Mouse (Mus musculus): ENCODE measurements at regions not wholly inside any gene's neighbourhood (a gene's known extent, or its start where the extent isn't known, plus 50 kb on each side); places are given as distances from the start of the nearest gene placed in this dataset.

DNA sequence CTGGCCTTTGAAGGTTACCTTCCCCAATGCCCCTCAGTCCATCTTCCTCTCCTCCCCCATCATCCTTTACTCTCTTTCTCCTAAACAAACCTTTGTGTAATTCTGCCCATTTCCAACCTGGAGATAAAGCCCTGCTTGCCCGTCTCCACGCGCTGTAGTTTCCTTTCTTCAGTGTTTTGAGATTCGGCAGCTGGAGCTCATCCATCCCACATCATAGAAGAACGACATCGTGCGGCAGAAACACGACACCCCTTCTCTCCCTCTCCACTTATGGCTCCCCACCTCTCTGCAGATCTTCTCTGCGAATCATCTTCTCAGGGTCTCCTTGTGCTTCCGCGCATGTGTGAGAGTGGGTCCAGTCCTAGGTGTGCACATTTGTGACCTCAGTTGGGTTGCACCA is 77.4 kb upstream of the Nfe2l3 start:
- Histone ChIP-seq H3K4me1 (ENCODE audit: insufficient read depth, low read length) (0 out of 2 replicates have a peak, but pooled peaks cover 4% of the 10 kb centered on the region), H3K9me3 (ENCODE audit: low read length) (no peaks in the 10 kb centered on the region), H3K27me3 (ENCODE audit: insufficient read depth, low read length) (no peaks in the 10 kb centered on the region), H3K4me3 (ENCODE audit: low read length) (no peak overlapping the region), H3K27ac (ENCODE audit: low read length) (no peak overlapping the region), H3K4me2 (replicated peaks; ENCODE audit: low read depth, low read length) (no peak overlapping the region), H3K36me3 (ENCODE audit: insufficient read depth, low read length) (no peaks in the 10 kb centered on the region), H3K9ac (replicated peaks; ENCODE audit: low read length) (no peak overlapping the region)
- WGBS: 54% methylated on average over 11 of the region's 11 CpGs
- no peak for ATAC-seq (ENCODE audit: low FRiP score, low TSS enrichment)

- no peak for ATAC-seq (ENCODE audit: low FRiP score, low TSS enrichment)
- no peak overlapping the region for H3K4me3 ChIP-seq (ENCODE audit: low read length)
- H3K4me2 ChIP-seq (replicated peaks; ENCODE audit: low read depth, low read length): no peak overlapping the region
- peaks cover 11% of the 10 kb centered on the region; the same call in 1 of the 2 replicates for H3K4me1 ChIP-seq (ENCODE audit: insufficient read depth, low read length)
- no peaks in the 10 kb centered on the region for H3K27me3 ChIP-seq (ENCODE audit: insufficient read depth, low read length)
- WGBS: 77% methylated on average over 12 of the region's 12 CpGs
- H3K27ac ChIP-seq (ENCODE audit: low read length): no peak overlapping the region
- H3K9me3 ChIP-seq (ENCODE audit: low read length): no peaks in the 10 kb centered on the region
- H3K36me3 ChIP-seq (ENCODE audit: insufficient read depth, low read length): no peaks in the 10 kb centered on the region
- no peak overlapping the region for H3K9ac ChIP-seq (replicated peaks; ENCODE audit: low read length)
Observed at GRCm38 (mm10) chr6:51361611-51362180, 70.8 kb upstream of the Nfe2l3 start.

DNA sequence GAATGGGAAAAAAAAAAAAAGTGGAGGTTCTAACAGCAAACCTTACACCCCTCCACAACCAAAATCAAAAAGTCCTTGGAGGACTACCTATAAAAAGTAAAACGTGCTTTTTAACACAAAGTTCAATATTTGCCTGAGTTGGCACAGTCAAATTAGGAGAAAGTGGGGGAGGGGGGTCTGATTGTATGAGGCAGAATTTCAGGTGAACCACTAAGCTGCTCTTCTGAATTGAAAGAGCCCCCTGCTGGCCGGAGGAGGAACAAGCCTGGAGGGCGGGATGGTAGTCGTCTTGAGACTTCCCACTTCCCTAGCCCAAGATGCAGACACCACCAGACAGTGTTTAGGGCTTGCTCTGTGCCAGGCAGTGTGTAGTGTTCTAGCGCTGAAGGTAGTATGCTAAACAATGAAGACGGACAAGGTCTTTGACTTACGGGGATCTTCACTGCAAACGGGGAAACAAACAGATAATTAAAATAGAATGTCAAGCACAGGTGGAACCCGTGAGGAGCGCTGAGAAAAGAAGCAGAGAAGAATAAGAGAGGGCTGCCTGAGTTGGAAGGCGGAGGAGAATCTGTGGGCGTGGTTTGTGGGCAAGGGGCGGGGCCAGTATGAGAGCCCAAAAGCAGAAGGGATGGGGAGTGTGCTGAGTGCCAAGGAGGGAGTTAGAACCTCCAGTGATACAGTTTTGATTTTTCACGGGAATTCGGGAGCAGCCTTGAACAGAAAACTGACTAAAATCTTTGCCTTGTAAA is 69.8 kb upstream of the Nfe2l3 start:
- H3K4me2 ChIP-seq (replicated peaks; ENCODE audit: low read depth, low read length): peak overlapping the region; percentile 47
- H3K4me1 ChIP-seq (ENCODE audit: insufficient read depth, low read length): peaks cover 11% of the 10 kb centered on the region; the same call in 1 of the 2 replicates
- H3K9me3 ChIP-seq (ENCODE audit: low read length): no peaks in the 10 kb centered on the region
- 4% methylated on average over 15 of the region's 15 CpGs for WGBS
- peak overlapping the region; percentile 24 for H3K4me3 ChIP-seq (ENCODE audit: low read length)
- ATAC-seq (ENCODE audit: low FRiP score, low TSS enrichment): peak; percentile 86
- H3K36me3 ChIP-seq (ENCODE audit: insufficient read depth, low read length): no peaks in the 10 kb centered on the region
- no peak overlapping the region; the same call in 1 of the 2 replicates for H3K27ac ChIP-seq (ENCODE audit: low read length)
- H3K9ac ChIP-seq (replicated peaks; ENCODE audit: low read length): no peak overlapping the region
- no peaks in the 10 kb centered on the region for H3K27me3 ChIP-seq (ENCODE audit: insufficient read depth, low read length)

GRCm38 (mm10) chr6:51364776-51365175 is 67.7 kb upstream of the Nfe2l3 start:
- Histone ChIP-seq H3K4me2 (replicated peaks; ENCODE audit: low read depth, low read length) (no peak overlapping the region), H3K9me3 (ENCODE audit: low read length) (no peaks in the 10 kb centered on the region), H3K4me3 (ENCODE audit: low read length) (no peak overlapping the region), H3K27me3 (ENCODE audit: insufficient read depth, low read length) (no peaks in the 10 kb centered on the region), H3K4me1 (ENCODE audit: insufficient read depth, low read length) (peaks cover 6% of the 10 kb centered on the region; the same call in 1 of the 2 replicates), H3K27ac (ENCODE audit: low read length) (no peak overlapping the region), H3K36me3 (ENCODE audit: insufficient read depth, low read length) (no peaks in the 10 kb centered on the region), H3K9ac (replicated peaks; ENCODE audit: low read length) (no peak overlapping the region)
- WGBS: 49% methylated on average over 6 of the region's 6 CpGs
- no peak for ATAC-seq (ENCODE audit: low FRiP score, low TSS enrichment)

DNA sequence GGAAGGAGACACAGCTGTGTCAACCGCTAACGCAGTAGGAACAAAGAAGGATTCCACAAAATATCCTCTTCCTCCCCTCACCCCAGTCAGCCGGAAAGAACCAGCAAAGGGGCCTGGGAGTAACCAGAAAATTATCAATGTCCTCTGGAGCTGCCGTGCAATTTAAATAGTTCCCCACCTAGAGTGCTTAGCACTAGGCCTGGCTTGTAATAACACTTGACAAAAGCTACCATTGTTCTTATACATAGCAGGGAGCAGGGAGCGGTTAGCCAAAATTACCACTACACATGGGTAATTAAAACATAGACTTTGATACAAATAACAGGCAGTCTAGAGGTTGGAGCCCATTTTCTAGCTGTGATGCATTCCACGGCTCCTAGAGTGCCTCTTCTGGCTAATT is 62.7 kb upstream of the Nfe2l3 start:
- H3K9me3 ChIP-seq (ENCODE audit: low read length): no peaks in the 10 kb centered on the region
- no peak overlapping the region for H3K4me3 ChIP-seq (ENCODE audit: low read length)
- no peaks in the 10 kb centered on the region for H3K36me3 ChIP-seq (ENCODE audit: insufficient read depth, low read length)
- no peaks in the 10 kb centered on the region for H3K27me3 ChIP-seq (ENCODE audit: insufficient read depth, low read length)
- H3K9ac ChIP-seq (replicated peaks; ENCODE audit: low read length): no peak overlapping the region
- no peak overlapping the region for H3K4me2 ChIP-seq (replicated peaks; ENCODE audit: low read depth, low read length)
- WGBS: 64% methylated on average over 6 of the region's 6 CpGs
- H3K27ac ChIP-seq (ENCODE audit: low read length): no peak overlapping the region
- ATAC-seq (ENCODE audit: low FRiP score, low TSS enrichment): no peak
- H3K4me1 ChIP-seq (ENCODE audit: insufficient read depth, low read length): no peaks in the 10 kb centered on the region

- H3K9ac ChIP-seq (replicated peaks; ENCODE audit: low read length): no peak overlapping the region
- no peak overlapping the region for H3K27ac ChIP-seq (ENCODE audit: low read length)
- no peak overlapping the region for H3K4me3 ChIP-seq (ENCODE audit: low read length)
- H3K4me2 ChIP-seq (replicated peaks; ENCODE audit: low read depth, low read length): no peak overlapping the region
- H3K27me3 ChIP-seq (ENCODE audit: insufficient read depth, low read length): no peaks in the 10 kb centered on the region
- no peaks in the 10 kb centered on the region for H3K4me1 ChIP-seq (ENCODE audit: insufficient read depth, low read length)
- H3K36me3 ChIP-seq (ENCODE audit: insufficient read depth, low read length): no peaks in the 10 kb centered on the region
- ATAC-seq (ENCODE audit: low FRiP score, low TSS enrichment): no peak
- no peaks in the 10 kb centered on the region for H3K9me3 ChIP-seq (ENCODE audit: low read length)
- 56% methylated on average over 7 of the region's 7 CpGs for WGBS
Observed at GRCm38 (mm10) chr6:51372357-51372756, 60.1 kb upstream of the Nfe2l3 start.

GRCm38 (mm10) chr6:51378436-51378835 is 54.0 kb upstream of the Nfe2l3 start:
- 88% methylated on average over 3 of the region's 3 CpGs for WGBS
- Histone ChIP-seq H3K9me3 (ENCODE audit: low read length) (no peaks in the 10 kb centered on the region), H3K9ac (replicated peaks; ENCODE audit: low read length) (no peak overlapping the region), H3K27me3 (ENCODE audit: insufficient read depth, low read length) (no peaks in the 10 kb centered on the region), H3K4me3 (ENCODE audit: low read length) (no peak overlapping the region), H3K27ac (ENCODE audit: low read length) (no peak overlapping the region), H3K36me3 (ENCODE audit: insufficient read depth, low read length) (no peaks in the 10 kb centered on the region), H3K4me2 (replicated peaks; ENCODE audit: low read depth, low read length) (no peak overlapping the region), H3K4me1 (ENCODE audit: insufficient read depth, low read length) (0 out of 2 replicates have a peak, but pooled peaks cover 6% of the 10 kb centered on the region)
- no peak for ATAC-seq (ENCODE audit: low FRiP score, low TSS enrichment)

DNA sequence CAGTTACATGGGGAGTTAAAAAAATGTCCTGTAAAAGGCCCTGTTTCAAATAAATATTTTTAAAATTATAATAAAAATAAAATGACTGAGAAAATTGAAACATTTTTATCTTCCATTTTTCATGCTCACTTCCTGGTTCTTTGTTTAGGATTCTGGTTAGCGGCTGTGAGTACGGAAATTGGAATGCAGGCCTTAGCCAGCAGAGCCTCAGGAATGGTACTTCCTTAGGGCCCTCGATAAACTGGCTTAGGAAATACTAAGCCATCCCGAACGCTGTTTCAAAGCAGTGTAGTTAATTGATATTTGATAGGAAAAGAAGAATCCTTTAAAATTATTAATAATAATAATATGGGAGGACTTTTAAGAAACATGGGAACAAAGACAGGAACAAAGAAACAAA is 53.4 kb upstream of the Nfe2l3 start:
- ATAC-seq (ENCODE audit: low FRiP score, low TSS enrichment): no peak
- peak overlapping the region; percentile 52 for H3K4me3 ChIP-seq (ENCODE audit: low read length)

DNA sequence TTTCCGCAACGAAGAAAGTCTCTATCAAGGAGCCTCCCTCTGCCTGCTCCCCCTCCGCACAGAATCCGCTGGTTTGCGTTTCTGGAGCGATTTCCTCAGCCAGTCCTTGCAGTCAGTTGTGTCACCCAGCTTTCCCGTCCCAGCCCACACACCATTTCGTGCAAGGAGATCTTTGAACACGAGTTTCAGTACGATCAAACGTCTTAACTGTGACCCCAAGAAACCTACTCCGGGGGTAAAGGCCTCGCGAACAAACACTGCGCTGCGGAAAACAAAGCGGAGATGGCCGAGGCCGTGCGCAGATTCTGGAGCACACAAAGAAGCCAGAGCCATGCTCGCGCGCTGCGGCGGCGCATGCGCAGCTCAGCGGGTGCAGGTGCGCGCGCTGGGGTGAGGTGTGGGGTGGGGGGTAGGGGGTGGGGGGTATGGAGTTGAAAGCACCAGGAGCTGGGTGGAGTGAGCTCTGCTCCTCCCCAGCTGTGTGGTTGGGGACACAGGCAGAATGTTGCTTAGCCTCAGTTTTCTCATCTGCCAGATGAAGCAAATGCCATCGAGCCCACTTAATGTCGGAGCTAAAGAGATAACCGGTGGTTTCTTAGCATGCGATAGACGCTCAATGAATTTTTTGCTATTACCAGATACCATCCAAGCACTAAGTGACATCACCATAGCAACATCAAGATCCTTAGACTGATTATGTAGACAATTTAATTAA is 52.8 kb upstream of the Nfe2l3 start:
- no peaks in the 10 kb centered on the region for H3K36me3 ChIP-seq (ENCODE audit: insufficient read depth, low read length)
- H3K4me2 ChIP-seq (replicated peaks; ENCODE audit: low read depth, low read length): peak overlapping the region; percentile 70
- ATAC-seq (ENCODE audit: low FRiP score, low TSS enrichment): peak; percentile 71; the same call in 1 of the 2 replicates
- H3K4me3 ChIP-seq (ENCODE audit: low read length): peak overlapping the region; percentile 52
- peak overlapping the region; percentile 88 for H3K9ac ChIP-seq (replicated peaks; ENCODE audit: low read length)
- peak overlapping the region; percentile 84 for H3K27ac ChIP-seq (ENCODE audit: low read length)
- H3K27me3 ChIP-seq (ENCODE audit: insufficient read depth, low read length): no peaks in the 10 kb centered on the region
- 0 out of 2 replicates have a peak, but pooled peaks cover 6% of the 10 kb centered on the region for H3K4me1 ChIP-seq (ENCODE audit: insufficient read depth, low read length)
- no peaks in the 10 kb centered on the region for H3K9me3 ChIP-seq (ENCODE audit: low read length)
- WGBS: 6% methylated on average over 36 of the region's 36 CpGs

More for the DNA sequence above, 53.4 kb upstream of the Nfe2l3 start:
- Histone ChIP-seq H3K9ac (replicated peaks; ENCODE audit: low read length) (peak overlapping the region; percentile 88), H3K27me3 (ENCODE audit: insufficient read depth, low read length) (no peaks in the 10 kb centered on the region), H3K27ac (ENCODE audit: low read length) (peak overlapping the region; percentile 84; the same call in 1 of the 2 replicates), H3K4me1 (ENCODE audit: insufficient read depth, low read length) (0 out of 2 replicates have a peak, but pooled peaks cover 6% of the 10 kb centered on the region), H3K4me2 (replicated peaks; ENCODE audit: low read depth, low read length) (peak overlapping the region; percentile 70), H3K36me3 (ENCODE audit: insufficient read depth, low read length) (no peaks in the 10 kb centered on the region), H3K9me3 (ENCODE audit: low read length) (no peaks in the 10 kb centered on the region)
- 11% methylated on average over 5 of the region's 5 CpGs for WGBS
